Mouse (Mus musculus) T-helper 17 cell (primary cell): ENCODE results near the gene Naa20.

Experiments used
- in situ Hi-C, 2 experiments: fragments of 300-600 bp; cut with MboI, MseI; formaldehyde crosslinking; loops; 1 replicate in 1 of 2; 2 replicates in 1 of 2; pipeline ENCODE4 v1.15.1; 2025; ENCODE audit warnings: high pct_unique_total_duplicates in 2 of 2

Naa20 gene

GRCm38 (mm10) chr2:145884036-145884912 is 17.6 kb upstream of the Naa20 start:
- in situ Hi-C loops = loop anchor here (5.0 kb wide), 2 partner anchors 182 to 187 kb away; no protein-coding TSS in a partner anchor

- in situ Hi-C loops = loop anchor here (5.0 kb wide), 2 partner anchors 183 to 188 kb away; no protein-coding TSS in a partner anchor
Measured at GRCm38 (mm10) chr2:145884913-145885785, 16.8 kb upstream of the Naa20 start.

- in situ Hi-C loops = no loop called here
Measured at GRCm38 (mm10) chr2:145887937-145888765, 13.7 kb upstream of the Naa20 start.

- in situ Hi-C loops = no loop called here
Measured at GRCm38 (mm10) chr2:145888766-145889480, 13.0 kb upstream of the Naa20 start.

GRCm38 (mm10) chr2:145890571-145890970 is 11.3 kb upstream of the Naa20 start:
- in situ Hi-C loops = no loop called here

- in situ Hi-C loops = no loop called here
Measured at GRCm38 (mm10) chr2:145893756-145894155, 8.1 kb upstream of the Naa20 start.

- in situ Hi-C loops = no loop called here
Measured at GRCm38 (mm10) chr2:145898106-145898505, 3.8 kb upstream of the Naa20 start.

GRCm38 (mm10) chr2:145900318-145900717 is 1.6 kb upstream of the Naa20 start:
- in situ Hi-C loops = loop anchor here (25.0 kb wide), 3 partner anchors 1162 to 1638 kb away; partner anchors contain the start of genes Dtd1 (in 2 of the 2), Smim26 (in 2 of the 2), Mgme1 (in 1 of the 2) and Snx5 (in 1 of the 2)

- in situ Hi-C loops = loop anchor here (25.0 kb wide), 3 partner anchors 1159 to 1641 kb away; partner anchors contain the start of genes Dtd1 (in 2 of the 2), Smim26 (in 2 of the 2), Mgme1 (in 1 of the 2) and Snx5 (in 1 of the 2)
Measured at GRCm38 (mm10) chr2:145903061-145903901, 1.4 kb downstream of the Naa20 start.

- in situ Hi-C loops = loop anchor here (25.0 kb wide), 3 partner anchors 1158 to 1642 kb away; partner anchors contain the start of genes Dtd1 (in 2 of the 2), Smim26 (in 2 of the 2), Mgme1 (in 1 of the 2) and Snx5 (in 1 of the 2)
Measured at GRCm38 (mm10) chr2:145903983-145904616, 2.2 kb downstream of the Naa20 start.

- in situ Hi-C loops = loop anchor here (25.0 kb wide), 3 partner anchors 1157 to 1643 kb away; partner anchors contain the start of genes Dtd1 (in 2 of the 2), Smim26 (in 2 of the 2), Mgme1 (in 1 of the 2) and Snx5 (in 1 of the 2)
Measured at GRCm38 (mm10) chr2:145905156-145905555, 3.3 kb downstream of the Naa20 start.

- in situ Hi-C loops = loop anchor here (25.0 kb wide), 3 partner anchors 1156 to 1644 kb away; partner anchors contain the start of genes Dtd1 (in 2 of the 2), Smim26 (in 2 of the 2), Mgme1 (in 1 of the 2) and Snx5 (in 1 of the 2)
Measured at GRCm38 (mm10) chr2:145905884-145906283, 4.0 kb downstream of the Naa20 start.

GRCm38 (mm10) chr2:145920941-145921650 is 19.2 kb downstream of the Naa20 start:
- in situ Hi-C loops = loop anchor here (25.0 kb wide), 3 partner anchors 1141 to 1659 kb away; partner anchors contain the start of genes Dtd1 (in 2 of the 2), Smim26 (in 2 of the 2), Mgme1 (in 1 of the 2) and Snx5 (in 1 of the 2)

GRCm38 (mm10) chr2:145934339-145935231 is 32.7 kb downstream of the Naa20 start, which contains the start of the genes Cfap61 and Crnkl1:
Gene Cfap61 (plus strand): TSS chr2:145934784.
Gene Crnkl1 (minus strand): TSS chr2:145935014.
- in situ Hi-C loops = loop anchor here in 1 of 2 experiments (10.0 kb wide), 1 partner anchor 570 kb away; no protein-coding TSS in a partner anchor

GRCm38 (mm10) chr2:145936975-145937374 is 35.1 kb downstream of the Naa20 start:
- in situ Hi-C loops = loop anchor here in 1 of 2 experiments (10.0 kb wide), 1 partner anchor 568 kb away; no protein-coding TSS in a partner anchor

GRCm38 (mm10) chr2:145941403-145941802 is 39.5 kb downstream of the Naa20 start:
- in situ Hi-C loops = no loop called here
